Mouse (Mus musculus) ES-Bruce4 (cell line): ENCODE results near the gene Nutf2. TPM values are rescaled to one million over a fixed set of nuclear protein-coding genes. Genes with fewer than 3 reads are reported as not detected.

Experiments used
- H3K27ac ChIP-seq: 2 replicates; pipeline ENCODE4 v1.5.1; 2012; ENCODE audit warnings: low read length, inconsistent platforms; ENCODE audit not compliant: insufficient read depth
- H3K27me3 ChIP-seq: 2 replicates; pipeline ENCODE4 v1.6.1; 2012; ENCODE audit warnings: mild to moderate bottlenecking, low read length, inconsistent platforms; ENCODE audit not compliant: control insufficient read depth, poor library complexity, insufficient read depth, severe bottlenecking
- H3K36me3 ChIP-seq: 2 replicates; pipeline ENCODE4 v1.6.1; 2012; ENCODE audit warnings: inconsistent platforms, mild to moderate bottlenecking, low read length, moderate library complexity; ENCODE audit not compliant: control insufficient read depth, poor library complexity, insufficient read depth, severe bottlenecking
- H3K4me1 ChIP-seq: one replicate; pipeline ENCODE4 v1.8.1; 2011; ENCODE audit warnings: low read length; ENCODE audit not compliant: control insufficient read depth, insufficient read depth
- H3K4me3 ChIP-seq: 2 replicates; pipeline ENCODE4 v1.5.1; 2011; ENCODE audit warnings: low read depth, mild to moderate bottlenecking, low read length
- H3K9ac ChIP-seq: 2 replicates; pipeline ENCODE4 v1.6.1; 2012; ENCODE audit warnings: low read depth, mild to moderate bottlenecking, inconsistent platforms; ENCODE audit not compliant: poor library complexity, severe bottlenecking
- H3K9me3 ChIP-seq: replicated peaks from 2 replicates; pipeline ENCODE4 v1.6.1; 2012; ENCODE audit warnings: mild to moderate bottlenecking, low read length, inconsistent platforms; ENCODE audit not compliant: control insufficient read depth, poor library complexity, insufficient read depth, severe bottlenecking
- CTCF ChIP-seq: IDR thresholded peaks from one replicate; pipeline ENCODE4 v1.8.1; 2011; ENCODE audit warnings: low read depth, low read length
- EP300 ChIP-seq: IDR thresholded peaks from 2 replicates; pipeline ENCODE4 v1.6.1; 2011; ENCODE audit warnings: low read depth, low read length; ENCODE audit not compliant: insufficient read depth
- POLR2A ChIP-seq: IDR thresholded peaks from one replicate; pipeline ENCODE4 v1.8.1; 2011; ENCODE audit warnings: low read length; ENCODE audit not compliant: insufficient read depth
- polyA plus RNA-seq: library from polyadenylated mRNA; stranded (reverse); fragments of >200 nt; gene quantifications from 2 replicates; pipeline ENCODE4 v1.2.4, GENCODE M21; 2011; ENCODE audit warnings: low read depth; ENCODE audit not compliant: missing spikeins, insufficient read depth, insufficient read length

Gene Nutf2
- polyA plus RNA-seq, 1 experiment: 29.9 TPM

- no peaks in the 10 kb centered on the region for H3K9me3 ChIP-seq
Measured at GRCm38 (mm10) chr8:105858495-105858894, 1.9 kb upstream of the Nutf2 start.

GRCm38 (mm10) chr8:105859314-105859713 lies 1.1 kb upstream of the Nutf2 start:
- H3K4me1 ChIP-seq: peaks cover 3% of the 10 kb centered on the region
- no peak overlapping the region for H3K4me3 ChIP-seq
- H3K36me3 ChIP-seq: peaks cover 13% of the 10 kb centered on the region
- TF ChIP-seq CTCF (no peak), POLR2A (no peak), EP300 (no peak)
- H3K9me3 ChIP-seq: no peaks in the 10 kb centered on the region
- peak overlapping the region; percentile 71 for H3K27ac ChIP-seq
- H3K9ac ChIP-seq: peak overlapping the region; percentile 65
- H3K27me3 ChIP-seq: no peaks in the 10 kb centered on the region

More at GRCm38 (mm10) chr8:105858495-105858894, 1.9 kb upstream of the Nutf2 start:
- H3K4me1 ChIP-seq: peaks cover 1% of the 10 kb centered on the region
- TF ChIP-seq POLR2A: no peak
- TF ChIP-seq EP300: no peak
- TF ChIP-seq CTCF: no peak
- no peak overlapping the region for H3K4me3 ChIP-seq
- no peak overlapping the region for H3K9ac ChIP-seq
- H3K27ac ChIP-seq: no peak overlapping the region
- no peaks in the 10 kb centered on the region for H3K27me3 ChIP-seq
- peaks cover 12% of the 10 kb centered on the region for H3K36me3 ChIP-seq

GRCm38 (mm10) chr8:105861951-105862350 lies 1.6 kb downstream of the Nutf2 start:
- peak overlapping the region; percentile 88 for H3K4me3 ChIP-seq
- peaks cover 3% of the 10 kb centered on the region for H3K4me1 ChIP-seq
- TF ChIP-seq CTCF (peak; percentile 2), POLR2A (no peak)
- peaks cover 34% of the 10 kb centered on the region for H3K36me3 ChIP-seq
- no peaks in the 10 kb centered on the region for H3K9me3 ChIP-seq
- peak overlapping the region; percentile 91 for H3K9ac ChIP-seq
- no peak overlapping the region for H3K27ac ChIP-seq
- no peaks in the 10 kb centered on the region for H3K27me3 ChIP-seq

GRCm38 (mm10) chr8:105866364-105867029 lies 6.1 kb downstream of the Nutf2 start:
- Histone ChIP-seq H3K27ac (peak overlapping the region; percentile 51), H3K9me3 (no peaks in the 10 kb centered on the region), H3K4me3 (no peak overlapping the region), H3K27me3 (no peaks in the 10 kb centered on the region), H3K9ac (no peak overlapping the region; the same call in 1 of the 2 replicates), H3K36me3 (peaks cover 71% of the 10 kb centered on the region), H3K4me1 (peaks cover 2% of the 10 kb centered on the region)
- peak; percentile 47 for TF ChIP-seq CTCF
- no peak for TF ChIP-seq POLR2A

GRCm38 (mm10) chr8:105874301-105874700 lies 13.9 kb downstream of the Nutf2 start:
- no peaks in the 10 kb centered on the region for H3K27me3 ChIP-seq
- TF ChIP-seq POLR2A (no peak), EP300 (no peak), CTCF (no peak)
- H3K36me3 ChIP-seq: peaks cover 92% of the 10 kb centered on the region
- no peak overlapping the region for H3K9ac ChIP-seq
- no peaks in the 10 kb centered on the region for H3K9me3 ChIP-seq
- H3K4me3 ChIP-seq: no peak overlapping the region
- H3K4me1 ChIP-seq: no peaks in the 10 kb centered on the region
- H3K27ac ChIP-seq: no peak overlapping the region

- Histone ChIP-seq H3K27ac (peak within 1 kb of the TSS; percentile 92), H3K27me3 (no peaks in the 10 kb centered on the region), H3K4me3 (peak within 1 kb of the TSS; percentile 97), H3K4me1 (no peaks in the 10 kb centered on the region), H3K9ac (peak within 1 kb of the TSS; percentile 86), H3K9me3 (no peaks in the 10 kb centered on the region), H3K36me3 (peaks cover 56% of the 10 kb centered on the region)
- peak; percentile 61; the same call in 1 of the 2 replicates for TF ChIP-seq EP300
- TF ChIP-seq CTCF: no peak
- TF ChIP-seq POLR2A: peak; percentile 91
Measured at GRCm38 (mm10) chr8:105880754-105881520, 20.6 kb downstream of the Nutf2 start, which contains the start of gene Edc4. TSS of gene Edc4 (plus strand) at chr8:105880881.
